Mouse (Mus musculus) mouse embryonic stem cell (cell line): ENCODE results near the gene Gm5089.
"Not testable (repeated sequence)": the region's sequence is repeated elsewhere in the genome, so short reads cannot be mapped to it uniquely, and the experiment has no call there.

Experiments
- in situ Hi-C, 2 experiments: fragments of 300-500 bp; cut with MboI; formaldehyde crosslinking; loops; 1 replicate in 1 of 2; 3 replicates in 1 of 2; pipeline ENCODE4 v1.14.3; 2019 to 2020; ENCODE audit warnings: low sequenced_read_pairs in 2 of 2, low pct_unique_long_range_greater_than_20kb in 1 of 2, mixed read lengths in 1 of 2; ENCODE audit not compliant: unreplicated experiment in 1 of 2

Gene Gm5089

DNA sequence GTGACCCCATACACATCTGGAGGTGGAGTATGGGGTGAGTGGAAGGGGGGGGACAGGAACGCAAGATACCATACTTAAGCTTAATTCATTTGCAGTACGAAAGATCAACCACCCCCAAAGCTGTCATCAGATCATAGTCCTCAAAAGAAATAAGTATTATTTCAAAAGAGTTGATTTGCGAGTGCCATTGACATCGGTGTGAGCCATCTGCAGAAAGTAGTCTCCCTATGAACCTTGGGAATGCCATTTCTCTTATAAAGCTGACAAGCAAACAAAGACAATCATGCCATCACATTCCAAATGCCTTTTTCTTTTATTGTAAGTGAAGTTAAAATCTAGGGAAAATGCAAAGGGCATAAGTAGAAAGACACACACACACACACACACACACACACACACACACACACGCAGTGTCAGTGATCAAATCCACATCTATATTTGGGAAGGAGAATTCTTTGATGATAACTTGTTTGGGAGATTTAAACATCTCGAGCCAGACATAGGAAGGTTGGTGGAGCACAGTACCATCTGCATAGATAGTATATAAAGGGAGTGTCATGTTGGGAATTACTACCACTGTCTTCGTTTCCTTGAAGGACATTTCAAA is 15.9 kb upstream of the Gm5089 start:
- in situ Hi-C loops: no loop called here

- in situ Hi-C loops: no loop called here
These were observed 15.1 kb upstream of the Gm5089 start for GRCm38 (mm10) chr14:122465931-122466490.

GRCm38 (mm10) chr14:122464763-122465741 is 14.1 kb upstream of the Gm5089 start, which contains the start of gene Zic5:
Zic5 (minus strand) TSS chr14:122465677.
- in situ Hi-C loops: no loop called here

GRCm38 (mm10) chr14:122464351-122464762 is 13.4 kb upstream of the Gm5089 start:
- in situ Hi-C loops: no loop called here

- in situ Hi-C loops: not testable (repeated sequence)
These were observed 12.9 kb upstream of the Gm5089 start for GRCm38 (mm10) chr14:122463734-122464341.

DNA sequence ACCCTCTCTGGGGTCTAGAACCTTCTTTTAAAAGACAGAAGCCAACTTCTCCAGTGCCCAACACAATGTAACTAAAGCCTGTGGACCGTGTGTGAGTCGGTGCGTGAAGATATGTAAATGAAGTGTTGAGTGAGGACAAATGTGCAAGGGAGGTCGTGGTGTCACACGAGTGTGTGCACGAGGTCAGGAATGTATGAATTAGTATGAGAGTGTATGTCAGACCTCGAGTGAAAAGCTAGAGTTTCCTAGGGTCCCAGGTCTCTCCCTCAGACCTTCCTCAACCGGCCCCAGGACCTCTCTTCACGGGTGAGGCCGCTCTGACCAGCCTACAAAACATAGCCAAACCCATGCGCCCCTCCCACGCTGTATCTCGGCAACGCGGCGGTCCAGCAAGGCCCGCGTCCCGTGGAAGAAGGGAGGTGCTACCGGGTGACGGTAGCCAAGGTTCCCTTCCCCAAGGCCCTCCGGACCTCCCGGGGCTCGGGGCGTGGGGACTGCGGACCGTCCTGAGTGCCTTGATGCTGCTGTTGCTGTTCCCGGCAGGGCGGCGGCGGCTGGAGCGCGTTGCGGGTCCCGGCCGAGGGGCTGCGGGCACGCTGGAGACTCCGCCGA is 12.3 kb upstream of the Gm5089 start:
- in situ Hi-C loops: no loop called here

GRCm38 (mm10) chr14:122462689-122463079 is 11.8 kb upstream of the Gm5089 start:
- in situ Hi-C loops: no loop called here

DNA sequence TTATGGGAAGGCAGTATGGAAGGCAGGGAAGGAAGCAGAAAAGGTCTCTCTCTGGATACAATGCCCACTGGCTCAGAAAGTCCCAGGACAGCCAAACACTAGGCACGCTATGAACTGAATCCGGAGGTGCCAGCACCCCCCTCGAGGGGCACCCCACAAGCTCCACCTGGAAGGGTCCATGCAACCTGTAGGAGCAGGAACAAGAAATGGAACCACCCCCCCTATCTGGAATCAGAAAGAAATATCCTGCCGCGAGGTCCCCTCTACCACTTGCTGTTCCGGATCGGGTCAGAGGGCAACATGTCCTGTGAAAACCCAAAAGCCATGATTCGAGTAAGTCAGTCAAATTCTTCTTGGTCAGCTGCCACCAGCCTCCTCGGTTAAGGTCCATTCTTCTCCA is 11.1 kb upstream of the Gm5089 start:
- in situ Hi-C loops: no loop called here

DNA sequence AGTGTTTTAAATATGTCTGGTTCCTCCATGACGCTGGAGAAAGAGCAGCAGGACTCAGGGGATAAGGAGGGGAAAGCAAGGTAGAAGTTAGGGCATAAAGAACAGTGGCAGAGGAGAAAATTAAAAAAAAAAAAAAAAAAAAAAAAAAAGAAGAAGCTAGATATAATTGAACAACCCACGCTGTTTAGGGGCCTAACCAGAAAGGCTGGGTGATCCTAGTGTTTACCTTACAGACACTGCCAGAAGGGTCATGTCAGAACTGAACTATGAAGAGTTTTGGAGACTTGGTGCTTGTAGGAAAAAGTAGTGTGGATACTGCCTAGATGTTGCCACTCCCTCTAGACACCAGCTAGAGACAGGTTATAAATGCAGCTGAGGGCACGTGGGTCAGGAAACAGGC is 10.6 kb upstream of the Gm5089 start:
- in situ Hi-C loops: no loop called here

DNA sequence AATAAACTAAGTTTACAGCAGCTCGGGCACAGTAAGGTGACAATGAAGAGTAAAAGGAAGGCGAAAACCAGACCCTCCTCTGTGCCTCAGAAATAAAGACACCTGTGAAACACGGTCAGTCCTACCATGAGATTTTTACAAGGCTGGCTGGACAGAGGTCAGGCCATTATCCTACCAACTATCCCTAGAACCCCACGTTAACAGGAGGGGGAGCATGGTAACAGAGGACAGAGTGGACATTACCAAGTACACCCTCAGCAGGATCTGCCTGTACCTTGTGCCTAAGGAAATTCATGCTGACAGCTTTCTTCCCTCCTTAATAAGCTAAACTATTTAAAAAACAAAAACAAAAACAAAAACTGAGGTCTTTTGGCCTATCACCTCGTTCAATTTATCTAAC is 9.3 kb upstream of the Gm5089 start:
- in situ Hi-C loops: no loop called here

- in situ Hi-C loops: no loop called here
These were observed 8.9 kb upstream of the Gm5089 start for GRCm38 (mm10) chr14:122459776-122460175.

DNA sequence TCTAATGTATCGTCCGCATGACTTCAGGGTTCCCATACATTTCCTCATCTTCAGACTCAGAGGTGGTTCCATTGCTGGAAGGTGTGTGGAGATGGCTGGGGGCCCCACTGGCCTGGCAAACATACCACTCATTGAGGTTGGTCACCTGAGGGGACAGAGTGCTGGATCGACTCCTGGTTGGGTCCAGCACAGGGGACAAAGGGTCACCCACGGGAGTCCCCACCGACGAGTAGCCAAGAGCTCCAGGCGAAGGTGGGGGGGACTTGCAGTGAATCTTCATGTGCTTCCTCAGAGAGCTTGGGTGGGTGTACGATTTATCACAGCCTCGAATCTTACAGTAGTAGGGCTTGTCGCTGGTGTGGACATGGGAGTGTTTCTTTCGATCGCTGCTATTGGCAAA is 8.4 kb upstream of the Gm5089 start:
- in situ Hi-C loops: not testable (repeated sequence)

DNA sequence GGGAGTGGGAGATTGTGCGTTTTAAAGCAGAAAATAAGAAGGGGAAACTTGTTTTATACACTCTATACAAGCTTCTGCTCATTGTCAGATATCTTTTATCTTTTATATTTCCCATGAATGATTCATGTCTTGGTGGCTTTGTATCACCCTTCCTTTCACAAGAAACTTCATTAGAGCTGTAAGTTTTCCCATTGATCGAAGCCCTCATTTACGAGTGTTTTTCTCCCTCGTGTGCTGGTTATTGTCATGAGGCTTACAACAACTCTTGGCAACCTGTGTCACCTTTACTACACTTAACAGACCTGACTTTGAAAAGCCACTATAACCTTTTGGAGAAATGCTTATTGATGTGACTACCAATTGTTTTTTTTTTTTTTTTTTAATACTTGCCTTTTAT is 4.6 kb upstream of the Gm5089 start:
- in situ Hi-C loops: no loop called here

DNA sequence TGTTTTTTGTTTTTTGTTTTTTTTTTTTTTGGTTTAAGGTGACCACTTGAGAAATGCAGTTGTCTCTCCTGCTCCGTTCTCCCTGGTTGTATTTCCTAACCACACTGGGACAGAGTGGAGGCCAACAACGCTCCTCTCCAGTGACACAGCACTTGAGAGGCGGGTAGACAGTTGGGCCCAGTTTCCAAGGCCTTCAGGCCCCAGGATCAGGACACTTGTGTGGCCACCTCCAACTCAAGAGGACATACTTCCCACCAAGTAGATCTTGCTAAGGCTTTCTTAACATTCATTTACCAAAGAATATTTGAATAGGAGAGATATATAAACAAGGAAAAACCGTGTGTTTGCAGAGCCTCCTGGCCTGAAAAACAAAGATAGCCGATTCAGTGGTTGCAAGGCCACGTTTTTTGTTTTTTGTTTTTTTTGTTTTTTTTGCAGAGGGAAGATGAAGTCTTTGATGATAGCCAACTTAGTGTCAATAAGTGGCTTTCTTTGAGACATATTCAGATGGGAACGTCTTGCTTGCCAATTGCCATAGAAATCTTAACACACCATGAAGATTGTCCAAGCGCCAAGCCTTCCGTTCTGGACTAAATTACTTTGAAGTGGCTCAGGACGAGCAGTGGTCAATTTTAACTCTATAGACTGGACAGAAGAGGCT is 4.1 kb upstream of the Gm5089 start:
- in situ Hi-C loops: no loop called here

DNA sequence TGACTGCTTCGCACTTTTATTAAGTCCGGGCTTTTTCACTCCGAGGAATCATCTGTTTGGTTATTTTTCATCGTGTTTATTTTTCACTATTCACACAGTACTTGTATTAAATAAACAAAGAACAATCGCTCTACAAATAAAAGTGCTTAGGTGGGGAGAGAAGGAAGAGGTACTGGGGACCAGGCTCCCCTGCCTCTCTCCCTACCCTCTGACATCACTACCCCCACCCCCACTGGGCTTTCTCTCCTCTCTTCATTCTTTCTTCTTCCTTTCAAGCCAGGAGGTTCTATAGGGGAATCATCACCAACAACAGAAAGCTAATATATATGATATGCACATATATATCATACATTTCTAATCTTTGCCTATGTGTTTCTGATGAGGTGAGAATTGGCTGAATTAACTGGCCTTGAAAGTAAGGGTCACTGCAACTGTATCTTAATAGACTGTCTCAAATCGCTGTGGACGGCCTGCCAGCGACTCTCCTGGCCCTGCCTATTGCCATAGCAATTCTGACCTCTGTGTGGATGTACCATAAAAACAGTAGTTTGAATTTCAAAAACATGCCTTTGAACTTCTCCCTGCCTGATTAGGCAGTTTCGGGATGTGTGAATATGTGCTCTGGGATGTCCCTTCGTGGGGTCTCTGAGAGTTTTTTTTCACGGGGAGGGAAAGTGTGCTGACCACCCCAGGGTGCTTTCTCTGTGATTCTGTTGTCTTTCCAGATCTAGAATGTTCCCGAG is 3.3 kb upstream of the Gm5089 start:
- in situ Hi-C loops: no loop called here

- in situ Hi-C loops: no loop called here
These were observed 2.6 kb upstream of the Gm5089 start for GRCm38 (mm10) chr14:122453388-122453995.

DNA sequence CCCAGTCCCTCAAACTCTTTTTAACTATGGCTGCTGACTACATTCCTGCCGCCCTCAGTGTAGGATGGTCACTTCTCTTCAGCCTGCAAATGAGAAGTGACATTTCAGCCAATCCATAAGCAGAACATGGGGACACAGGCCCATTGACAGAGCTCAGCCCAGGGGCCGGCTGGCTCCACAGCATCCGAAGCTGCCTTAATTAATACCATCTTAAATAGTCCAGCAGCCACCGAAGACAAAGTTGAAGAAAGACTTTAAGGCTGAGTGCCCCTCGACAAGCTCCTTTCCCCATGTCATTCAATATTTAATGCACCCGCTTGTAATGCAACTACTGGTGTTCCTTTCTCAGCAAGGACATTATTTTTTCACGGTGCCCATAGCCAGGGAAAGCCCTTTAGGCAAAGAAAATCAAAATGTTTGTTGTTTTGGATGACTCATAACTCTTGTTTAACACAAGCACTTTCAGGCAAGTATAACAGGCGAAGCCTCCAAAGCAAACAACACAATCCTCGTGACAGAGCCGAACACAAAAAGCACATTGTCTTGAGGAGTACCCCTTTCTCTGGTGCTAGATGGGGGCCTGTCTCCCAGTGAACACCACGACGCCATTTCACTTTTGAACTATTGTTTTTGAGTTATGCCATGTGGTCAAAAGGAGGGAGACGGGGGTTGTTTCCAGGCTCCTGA is 1.9 kb upstream of the Gm5089 start:
- in situ Hi-C loops: no loop called here
